Mouse (Mus musculus) neural tube, embryonic 14.5 days (tissue): ENCODE measurements at regions not wholly inside any gene's neighbourhood (a gene's known extent, or its start where the extent isn't known, plus 50 kb on each side); places are given as distances from the start of the nearest gene placed in this dataset.
A peak's percentile ranks its signal among the peaks of the same experiment; 100 is the strongest.

Source experiments
- ATAC-seq: fragments of 200-750 bp; cut with Nextera tagmentation; 2 replicates; pipeline ENCODE4 v1.8.0; 2017; ENCODE audit warnings: low read depth, mild to moderate bottlenecking, moderate TSS enrichment, moderate library complexity
- H3K27ac ChIP-seq: fragments of 300-500 bp; sonication (generic); 2 replicates; pipeline ENCODE4 v1.5.1; 2014; ENCODE audit warnings: low read depth, mild to moderate bottlenecking, control low read depth, low read length, moderate library complexity, mixed read lengths
- H3K27me3 ChIP-seq: fragments of 300-500 bp; sonication (generic); 2 replicates; pipeline ENCODE4 v1.6.1; 2014; ENCODE audit warnings: low read length; ENCODE audit not compliant: control insufficient read depth, insufficient read depth
- H3K36me3 ChIP-seq: fragments of 300-500 bp; sonication (generic); 2 replicates; pipeline ENCODE4 v1.6.1; 2014; ENCODE audit warnings: low read length, mixed read lengths; ENCODE audit not compliant: control insufficient read depth, insufficient read depth
- H3K4me1 ChIP-seq: fragments of 300-500 bp; sonication (generic); 2 replicates; pipeline ENCODE4 v1.6.1; 2014; ENCODE audit warnings: low read length; ENCODE audit not compliant: control insufficient read depth, insufficient read depth
- H3K4me2 ChIP-seq: fragments of 300-500 bp; sonication (generic); 2 replicates; pipeline ENCODE4 v1.6.1; 2014; ENCODE audit warnings: mild to moderate bottlenecking, low read depth, low read length, control low read depth
- H3K4me3 ChIP-seq: fragments of 300-500 bp; sonication (generic); 2 replicates; pipeline ENCODE4 v1.5.1; 2014; ENCODE audit warnings: low read depth, low read length, control low read depth, mixed read lengths
- H3K9ac ChIP-seq: fragments of 300-500 bp; sonication (generic); replicated peaks from 2 replicates; pipeline ENCODE4 v1.6.1; 2014; ENCODE audit warnings: low read depth, mild to moderate bottlenecking, control low read depth, low read length, mixed read lengths
- H3K9me3 ChIP-seq: fragments of 300-500 bp; sonication (generic); 2 replicates; pipeline ENCODE4 v1.6.1; 2016; ENCODE audit warnings: low read length; ENCODE audit not compliant: control insufficient read depth
- WGBS: fragments of 180-500 bp; shearing (Covaris S2); extraction: QIAGEN DNeasy Blood & Tissue Kit; methylation state at CpG from one replicate; pipeline ENCODE4 v1.1.7; 2014; 5-methylcytosine and 5-hydroxymethylcytosine counted together

DNA sequence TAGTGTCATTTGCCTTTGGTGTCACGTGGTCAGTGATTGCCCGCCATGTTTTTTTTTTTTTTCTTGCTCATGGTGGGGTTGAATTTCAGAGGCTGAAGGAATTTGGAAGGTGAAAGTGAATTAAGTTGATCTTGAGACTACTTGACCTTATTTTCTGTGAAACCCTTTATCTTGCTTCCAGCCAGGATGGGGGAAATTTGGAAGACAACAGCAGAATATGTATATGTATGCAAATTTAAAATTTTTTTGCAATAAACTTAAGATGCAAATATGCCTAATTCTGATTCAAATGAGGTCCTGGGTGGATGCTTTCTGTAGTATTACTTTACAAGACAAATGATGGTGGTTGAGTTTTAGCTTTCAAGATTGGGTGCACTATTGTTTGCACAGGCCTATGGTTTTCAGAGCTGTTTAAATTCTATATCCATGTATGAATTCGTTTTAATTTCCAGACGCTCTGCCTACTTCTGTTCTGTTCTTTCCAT, 315.6 kb downstream of the Bckdhb start:
- no peak overlapping the region for H3K4me3 ChIP-seq
- H3K4me2 ChIP-seq, result no peak overlapping the region
- no peak overlapping the region for H3K9ac ChIP-seq
- H3K27ac ChIP-seq, result no peak overlapping the region
- H3K36me3 ChIP-seq, result no peaks in the 10 kb centered on the region
- no peaks in the 10 kb centered on the region for H3K4me1 ChIP-seq
- ATAC-seq, result no peak
- no peaks in the 10 kb centered on the region for H3K9me3 ChIP-seq
- 86% methylated on average over 4 of the region's 4 CpGs for WGBS
- no peaks in the 10 kb centered on the region for H3K27me3 ChIP-seq

DNA sequence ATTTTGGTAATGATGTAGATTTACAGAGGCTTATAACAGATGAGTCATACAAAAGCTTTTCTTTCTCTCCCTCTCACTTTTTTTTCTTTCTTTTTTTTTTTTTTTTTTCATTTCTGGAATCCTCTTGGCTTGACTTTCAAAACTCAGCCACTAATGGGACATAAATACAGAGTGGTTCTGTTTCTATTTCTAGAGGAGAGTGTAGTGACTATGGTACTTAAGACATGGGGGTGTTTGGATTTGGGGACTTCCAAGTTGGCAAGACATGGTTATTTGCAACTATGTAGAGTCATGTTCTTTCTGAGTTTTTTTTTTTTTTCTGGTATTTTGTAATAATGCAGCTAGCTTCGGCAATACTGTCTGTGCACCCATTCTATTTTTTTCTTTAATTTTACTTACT, 324.8 kb downstream of the Bckdhb start:
- no peak overlapping the region for H3K9ac ChIP-seq
- no peak overlapping the region for H3K4me2 ChIP-seq
- 89% methylated on average over 1 of the region's 1 CpGs for WGBS
- no peaks in the 10 kb centered on the region for H3K27me3 ChIP-seq
- H3K27ac ChIP-seq, result no peak overlapping the region
- no peak overlapping the region for H3K4me3 ChIP-seq
- no peaks in the 10 kb centered on the region for H3K36me3 ChIP-seq
- H3K4me1 ChIP-seq, result no peaks in the 10 kb centered on the region
- no peak for ATAC-seq
- no peaks in the 10 kb centered on the region for H3K9me3 ChIP-seq

DNA sequence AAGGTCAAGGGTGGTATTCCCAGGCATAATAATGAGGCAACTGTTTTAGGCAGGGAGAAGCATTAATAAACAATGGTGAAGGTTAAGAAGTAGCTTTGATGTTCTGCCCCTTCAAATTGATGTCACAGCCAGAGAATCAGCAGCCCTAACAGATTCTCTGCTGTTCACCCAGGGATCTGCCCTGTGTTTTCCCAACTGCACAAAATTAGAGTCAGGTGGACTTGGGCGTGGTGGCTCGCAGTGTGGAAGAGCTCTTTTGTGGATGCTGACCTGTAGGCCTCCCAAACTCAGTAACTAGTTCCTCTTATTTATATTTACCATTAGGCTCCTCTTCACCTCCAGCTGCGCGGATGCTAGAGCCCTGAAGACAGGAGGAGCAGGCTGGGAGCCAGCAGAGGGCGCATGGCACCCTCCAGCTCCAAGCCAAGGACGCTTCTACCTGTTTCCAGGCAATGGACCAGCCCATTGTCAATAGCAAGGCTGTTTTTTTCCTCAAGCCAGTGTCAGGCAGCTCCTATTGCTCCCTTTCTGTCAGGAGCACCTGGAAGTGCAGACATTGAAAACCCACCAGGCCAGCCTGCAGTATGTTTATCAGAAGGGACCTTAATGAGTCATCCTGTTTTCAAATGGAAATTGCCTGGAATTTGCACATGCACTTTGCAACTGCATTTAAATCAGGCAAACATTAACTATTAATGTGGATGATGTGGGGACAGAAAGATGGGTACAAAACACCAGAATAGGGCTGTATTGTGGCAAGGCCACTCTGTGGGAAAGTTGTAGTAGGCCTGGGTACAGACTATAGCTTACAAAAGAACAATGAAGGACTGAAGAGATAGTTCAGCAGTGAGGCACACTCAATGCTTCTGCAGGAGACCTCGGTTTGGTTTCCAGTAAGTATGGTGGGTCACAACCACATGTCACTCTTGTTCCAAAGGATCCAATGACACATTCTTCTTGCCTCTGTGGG, 328.4 kb downstream of the Bckdhb start:
- peak; percentile 92 for ATAC-seq
- H3K9me3 ChIP-seq, result no peaks in the 10 kb centered on the region
- no peak overlapping the region for H3K4me2 ChIP-seq
- no peaks in the 10 kb centered on the region for H3K4me1 ChIP-seq
- no peak overlapping the region for H3K4me3 ChIP-seq
- H3K36me3 ChIP-seq, result no peaks in the 10 kb centered on the region
- H3K27ac ChIP-seq, result no peak overlapping the region
- H3K9ac ChIP-seq, result no peak overlapping the region
- WGBS, result 11% methylated on average over 7 of the region's 7 CpGs
- H3K27me3 ChIP-seq, result no peaks in the 10 kb centered on the region

DNA sequence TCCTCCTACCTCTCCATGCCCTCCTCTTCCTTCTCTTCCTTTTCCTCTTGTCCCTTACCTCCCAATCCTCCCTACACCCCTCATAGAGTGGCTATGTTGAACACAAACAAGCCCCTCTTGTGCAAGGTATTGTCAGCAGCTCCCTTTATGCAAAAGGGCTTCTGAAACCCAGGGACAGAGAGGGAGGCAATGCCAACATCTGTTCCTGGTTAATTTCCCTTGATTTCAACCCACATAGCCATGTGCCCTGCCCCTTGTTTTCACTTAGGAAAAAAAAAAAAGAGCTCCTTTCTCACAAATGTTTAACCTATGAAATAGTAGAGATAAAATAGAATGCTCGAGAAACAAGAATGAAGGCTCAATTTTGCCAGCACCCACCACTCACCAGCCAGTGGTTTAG, 333.5 kb downstream of the Bckdhb start:
- Histone ChIP-seq H3K27me3 (no peaks in the 10 kb centered on the region), H3K4me2 (no peak overlapping the region), H3K4me1 (no peaks in the 10 kb centered on the region), H3K27ac (no peak overlapping the region), H3K9ac (no peak overlapping the region), H3K9me3 (no peaks in the 10 kb centered on the region), H3K4me3 (no peak overlapping the region), H3K36me3 (no peaks in the 10 kb centered on the region)
- WGBS, result 78% methylated on average over 1 of the region's 1 CpGs
- no peak for ATAC-seq

DNA sequence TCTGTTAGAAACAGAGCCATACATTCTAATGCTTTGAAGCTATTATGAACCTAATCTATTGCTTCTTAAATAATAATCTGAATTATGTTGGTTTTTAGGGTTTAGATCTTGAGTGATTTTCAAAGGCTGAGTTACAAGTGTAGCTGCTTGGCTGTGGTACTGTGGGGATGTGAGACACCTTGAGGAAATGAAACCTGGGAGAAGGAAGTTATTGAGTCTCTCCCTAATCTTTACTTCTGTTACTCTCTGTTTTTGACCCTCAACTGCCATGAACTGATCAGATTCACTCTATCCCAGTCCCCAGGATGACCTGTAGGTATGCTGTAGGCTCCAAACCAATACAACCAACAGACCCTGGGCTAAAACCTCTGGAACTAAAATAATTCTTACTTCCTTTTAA, 334.8 kb downstream of the Bckdhb start:
- H3K27me3 ChIP-seq, result no peaks in the 10 kb centered on the region
- H3K4me2 ChIP-seq, result no peak overlapping the region
- H3K4me1 ChIP-seq, result no peaks in the 10 kb centered on the region
- no peaks in the 10 kb centered on the region for H3K36me3 ChIP-seq
- H3K27ac ChIP-seq, result no peak overlapping the region
- no peak overlapping the region for H3K4me3 ChIP-seq
- ATAC-seq, result no peak
- H3K9me3 ChIP-seq, result no peaks in the 10 kb centered on the region
- no peak overlapping the region for H3K9ac ChIP-seq

DNA sequence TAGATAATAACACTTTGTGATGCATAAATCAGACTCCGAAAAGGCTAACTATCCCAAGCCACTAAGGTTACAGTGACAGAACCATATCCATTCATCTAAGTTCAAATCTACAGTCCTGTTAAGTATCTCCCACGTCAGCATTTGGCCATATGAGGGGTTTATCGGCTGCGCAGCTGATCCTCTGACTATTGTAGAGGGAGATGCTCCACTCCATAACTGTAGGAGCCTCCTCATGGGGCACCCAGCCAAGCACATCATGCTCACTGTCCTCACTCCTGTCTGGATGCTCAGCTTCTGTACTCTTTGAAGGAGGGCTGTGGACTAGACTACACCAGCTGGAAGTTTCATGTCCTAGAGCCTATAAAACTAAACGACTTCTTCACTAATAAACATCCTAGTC, 337.2 kb downstream of the Bckdhb start:
- H3K27me3 ChIP-seq, result no peaks in the 10 kb centered on the region
- H3K4me3 ChIP-seq, result no peak overlapping the region
- no peak overlapping the region for H3K27ac ChIP-seq
- H3K9me3 ChIP-seq, result no peaks in the 10 kb centered on the region
- 65% methylated on average over 5 of the region's 5 CpGs for WGBS
- ATAC-seq, result no peak
- no peaks in the 10 kb centered on the region for H3K36me3 ChIP-seq
- H3K9ac ChIP-seq, result no peak overlapping the region
- no peaks in the 10 kb centered on the region for H3K4me1 ChIP-seq
- H3K4me2 ChIP-seq, result no peak overlapping the region

DNA sequence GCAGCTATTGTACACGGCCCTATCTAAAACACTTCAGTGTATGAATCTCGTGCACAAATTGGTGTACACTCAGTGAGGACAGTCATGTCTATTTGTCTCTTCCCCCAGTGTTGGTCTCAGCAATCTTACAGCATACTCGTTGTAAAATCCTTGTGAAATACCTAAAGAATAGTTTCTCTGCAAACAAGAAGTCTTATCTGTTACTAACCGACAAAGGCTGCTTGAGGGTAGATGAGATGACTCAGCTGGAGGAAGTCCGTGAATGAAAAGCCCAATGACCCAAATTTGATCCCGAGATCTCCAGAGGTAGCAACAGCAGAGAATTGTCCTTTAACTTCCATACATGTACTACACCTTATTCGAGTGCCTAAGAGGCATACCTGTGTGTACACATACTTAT, 342.0 kb downstream of the Bckdhb start:
- H3K9me3 ChIP-seq, result no peaks in the 10 kb centered on the region
- H3K4me1 ChIP-seq, result no peaks in the 10 kb centered on the region
- no peak overlapping the region for H3K27ac ChIP-seq
- 83% methylated on average over 7 of the region's 7 CpGs for WGBS
- no peaks in the 10 kb centered on the region for H3K27me3 ChIP-seq
- H3K4me3 ChIP-seq, result no peak overlapping the region
- ATAC-seq, result no peak
- H3K9ac ChIP-seq, result no peak overlapping the region
- no peak overlapping the region for H3K4me2 ChIP-seq
- no peaks in the 10 kb centered on the region for H3K36me3 ChIP-seq

DNA sequence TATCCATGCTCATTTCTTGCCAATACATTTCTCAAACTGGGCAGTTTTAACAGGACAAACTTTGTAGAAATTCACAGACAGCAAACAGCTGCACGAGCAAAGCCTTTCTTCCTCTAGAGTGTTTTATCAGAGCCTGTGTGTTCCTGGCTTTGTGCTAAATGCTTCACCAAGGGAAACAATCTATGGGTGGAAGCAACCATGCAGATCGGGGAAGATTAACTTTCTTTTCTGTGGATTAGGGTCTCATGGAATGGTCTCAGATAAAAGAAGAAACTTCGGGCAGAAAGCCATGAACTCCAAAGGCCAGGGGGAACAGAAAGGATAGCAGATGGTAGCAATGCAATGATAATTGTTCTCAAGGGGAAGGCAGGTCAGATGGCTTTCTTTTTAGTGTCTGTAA, 349.7 kb downstream of the Bckdhb start:
- Histone ChIP-seq H3K4me2 (no peak overlapping the region), H3K27ac (no peak overlapping the region), H3K9me3 (no peaks in the 10 kb centered on the region), H3K4me1 (no peaks in the 10 kb centered on the region), H3K36me3 (no peaks in the 10 kb centered on the region), H3K27me3 (no peaks in the 10 kb centered on the region), H3K9ac (no peak overlapping the region), H3K4me3 (no peak overlapping the region)
- WGBS, result 60% methylated on average over 3 of the region's 3 CpGs
- ATAC-seq, result no peak

DNA sequence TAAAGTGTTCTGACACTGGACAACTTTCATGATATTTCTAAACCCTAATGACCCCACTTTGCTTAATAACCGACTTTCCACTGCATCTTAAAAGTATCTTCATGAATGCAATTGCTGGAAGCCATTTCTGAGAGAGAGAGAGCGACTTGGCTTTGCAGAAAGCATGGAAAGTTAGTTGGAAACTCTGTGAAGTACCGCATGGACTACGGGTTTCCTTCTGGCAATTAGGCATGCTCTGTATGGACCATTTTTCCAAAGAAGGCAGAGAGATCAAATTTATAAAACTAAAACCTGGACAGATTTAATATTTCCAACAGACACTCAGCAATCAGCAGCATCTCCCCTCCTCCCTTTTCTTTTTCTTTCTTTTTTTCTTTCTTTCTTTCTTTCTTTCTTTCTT, 353.4 kb downstream of the Bckdhb start:
- Histone ChIP-seq H3K27me3 (no peaks in the 10 kb centered on the region), H3K9me3 (no peaks in the 10 kb centered on the region), H3K36me3 (no peaks in the 10 kb centered on the region), H3K9ac (no peak overlapping the region), H3K4me2 (no peak overlapping the region), H3K4me1 (no peaks in the 10 kb centered on the region), H3K27ac (no peak overlapping the region), H3K4me3 (no peak overlapping the region)
- WGBS, result 52% methylated on average over 4 of the region's 4 CpGs
- ATAC-seq, result no peak
